In genomic region chr7:45922928-45923761, GRCm38 (mm10) we compare ENCODE assay signal across 8 mouse cellular contexts. TPM values are rescaled to one million over a fixed set of nuclear protein-coding genes. Genes with fewer than 3 reads are reported as not detected.
DNase-seq lines count a peak whose midpoint lies in the region; ATAC-seq lines count a peak whose summit lies in the region.

No protein-coding gene starts in this region.

- no peaks in the 10 kb centered on the region for H3K27me3 ChIP-seq in intestine, embryonic 14.5 days (replicated peaks; ENCODE audit: control insufficient read depth, insufficient read depth, low read length)

- peak; percentile 88 for ATAC-seq in intestine, embryonic 14.5 days (replicated peaks; ENCODE audit: low FRiP score, low TSS enrichment, low read depth)

- peak; percentile 88 for DNase-seq in adrenal gland, adult 18-20 months (ENCODE audit: low spot score in 2 of 2)
- DNase-seq in embryo, embryonic 11 days: peak; percentile 97
- peak; percentile 95 for DNase-seq in gastrocnemius, postnatal 25 days
- DNase-seq in intestine, embryonic 14.5 days (ENCODE audit: low spot score): peak; percentile 96
- peak; percentile 92 to 96 for DNase-seq in left cerebral cortex, postnatal 14 days (ENCODE audit: low spot score in 2 of 2)
- DNase-seq in mesoderm, embryonic 11.5 days (ENCODE audit: low read depth, low spot score): peak; percentile 96
- DNase-seq in right cerebral cortex, postnatal 36 days (ENCODE audit: low spot score in 2 of 2): peak; percentile 91 to 94
- DNase-seq in yolk sac, embryonic 10.5 days (ENCODE audit: low spot score): peak; percentile 91

- peak overlapping the region; percentile 41 for H3K4me3 ChIP-seq in intestine, embryonic 14.5 days (ENCODE audit: low read depth, low read length)

- H3K4me1 ChIP-seq in intestine, embryonic 14.5 days (replicated peaks; ENCODE audit: control insufficient read depth, insufficient read depth, low read length): peaks cover 41% of the 10 kb centered on the region

- no peaks in the 10 kb centered on the region for H3K9me3 ChIP-seq in intestine, embryonic 14.5 days (ENCODE audit: control insufficient read depth, low read length)

- peak overlapping the region; percentile 35 for H3K9ac ChIP-seq in intestine, embryonic 14.5 days (ENCODE audit: low read length)

- H3K36me3 ChIP-seq in intestine, embryonic 14.5 days (ENCODE audit: control insufficient read depth, insufficient read depth, low read length): peaks cover 6% of the 10 kb centered on the region; the same call in 1 of the 2 replicates

- intact Hi-C loops in left cerebral cortex, postnatal 14 days (cut with DNase I): loop anchor here (2.0 to 10.0 kb wide), 2 partner anchors 26 to 188 kb away; partner anchors contain the start of genes Syngr4 and Tmem143

- peak overlapping the region; percentile 57 for H3K4me2 ChIP-seq in intestine, embryonic 14.5 days (ENCODE audit: low read length)

- under 1% methylated on average over 37 of the region's 37 CpGs for WGBS in intestine, embryonic 14.5 days

- peak overlapping the region; percentile 93 for H3K27ac ChIP-seq in intestine, embryonic 14.5 days (ENCODE audit: low read depth)

RNA-seq across cellular contexts. Expression of gene Ccdc114, which starts 0.7 kb away (rescaled TPM):
- 10 to 100 TPM; 17.7 to 21.1 TPM for total RNA-seq in adrenal gland, adult 18-20 months (2021)
- total RNA-seq in gastrocnemius, postnatal 25 days (2021): under 1 TPM; 0.46 to 0.67 TPM
- polyA plus RNA-seq in intestine, embryonic 14.5 days (2014; fragmentation: Nextera tagmentation; extraction: Ambion mirVana): 3.5 and 4.3 TPM in 2 replicates
- total RNA-seq in left cerebral cortex, postnatal 14 days (2021): 1 to 10 TPM; 1.4 to 2.1 TPM

RNA-seq across cellular contexts. Expression of gene Emp3, which starts 1.9 kb away (rescaled TPM):
- total RNA-seq in adrenal gland, adult 18-20 months (2021): 100 to 1,000 TPM; 299 to 421 TPM
- total RNA-seq in gastrocnemius, postnatal 25 days (2021): 10 to 100 TPM; 13.2 to 17.0 TPM
- polyA plus RNA-seq in intestine, embryonic 14.5 days (2014; fragmentation: Nextera tagmentation; extraction: Ambion mirVana): 204 and 220 TPM in 2 replicates
- total RNA-seq in left cerebral cortex, postnatal 14 days (2021): 1 to 10 TPM; 5.3 to 5.6 TPM

RNA-seq across cellular contexts. Expression of gene Tmem143, which starts 26.4 kb away (rescaled TPM):
- 10 to 100 TPM; 70.9 to 89.3 TPM for total RNA-seq in adrenal gland, adult 18-20 months (2021)
- total RNA-seq in gastrocnemius, postnatal 25 days (2021): 10 to 100 TPM; 53.2 to 62.5 TPM
- polyA plus RNA-seq in intestine, embryonic 14.5 days (2014; fragmentation: Nextera tagmentation; extraction: Ambion mirVana): 3.9 and 4.3 TPM in 2 replicates
- total RNA-seq in left cerebral cortex, postnatal 14 days (2021): 10 to 100 TPM; 22.1 to 25.7 TPM

RNA-seq across cellular contexts. Expression of gene Syngr4, which starts 26.6 kb away (rescaled TPM):
- not detected for total RNA-seq in adrenal gland, adult 18-20 months (2021)
- not detected for total RNA-seq in gastrocnemius, postnatal 25 days (2021)
- polyA plus RNA-seq in intestine, embryonic 14.5 days (2014; fragmentation: Nextera tagmentation; extraction: Ambion mirVana): 0.99 and 1.0 TPM in 2 replicates
- under 1 TPM; 0.36 to 0.53 TPM for total RNA-seq in left cerebral cortex, postnatal 14 days (2021)

RNA-seq across cellular contexts. Expression of gene Grin2d, which starts 45.0 kb away (rescaled TPM):
- total RNA-seq in adrenal gland, adult 18-20 months (2021): under 1 TPM; 0.66 to 0.67 TPM
- under 1 TPM; 0.32 to 0.46 TPM for total RNA-seq in gastrocnemius, postnatal 25 days (2021)
- 0.24 and 0.37 TPM in 2 replicates for polyA plus RNA-seq in intestine, embryonic 14.5 days (2014; fragmentation: Nextera tagmentation; extraction: Ambion mirVana)
- 10 to 100 TPM; 21.2 to 22.3 TPM for total RNA-seq in left cerebral cortex, postnatal 14 days (2021)

Comparison
In these comparisons a context has a peak if more than half of its experiments do, and no peak if none do; other contexts are left out.
1. Peak in every context shown above with its lines: DNase-seq, ATAC-seq, H3K4me3 ChIP-seq and H3K27ac ChIP-seq.
2. RNA of gene Ccdc114, which starts 0.7 kb away (total RNA-seq): 17.7 to 21.1 TPM in adrenal gland, adult 18-20 months; 1.4 to 2.1 TPM in left cerebral cortex, postnatal 14 days and 0.46 to 0.67 TPM in gastrocnemius, postnatal 25 days; every median in the first group is over 4 times any median in the second.
3. RNA of gene Emp3, which starts 1.9 kb away (total RNA-seq): 299 to 421 TPM in adrenal gland, adult 18-20 months; 13.2 to 17.0 TPM in gastrocnemius, postnatal 25 days and 5.3 to 5.6 TPM in left cerebral cortex, postnatal 14 days; every median in the first group is over 10 times any median in the second.